Mouse (Mus musculus) forebrain, embryonic 14.5 days (tissue): ENCODE results near the gene Sft2d1. TPM values are rescaled to one million over a fixed set of nuclear protein-coding genes. Genes with fewer than 3 reads are reported as not detected.
"Not testable (repeated sequence)": the region's sequence is repeated elsewhere in the genome, so short reads cannot be mapped to it uniquely, and the experiment has no call there.

Experiments
- ATAC-seq: fragments of 200-750 bp; cut with Nextera tagmentation; 2 replicates; pipeline ENCODE4 v1.8.0; 2017; ENCODE audit warnings: mild to moderate bottlenecking, moderate library complexity
- DNase-seq: peaks from one replicate; pipeline ENCODE4 v3.0.0-alpha.2; 2015; ENCODE audit warnings: low spot score
- H3K27ac ChIP-seq: fragments of 300-500 bp; sonication (generic); 2 replicates; pipeline ENCODE4 v1.5.1; 2014; ENCODE audit warnings: low read depth, mild to moderate bottlenecking, control low read depth, low read length, moderate library complexity
- H3K27me3 ChIP-seq: fragments of 300-500 bp; sonication (generic); replicated peaks from 2 replicates; pipeline ENCODE4 v1.6.1; 2014; ENCODE audit warnings: low read length, control low read depth, mixed read lengths; ENCODE audit not compliant: control insufficient read depth, insufficient read depth
- H3K36me3 ChIP-seq: fragments of 300-500 bp; sonication (generic); 2 replicates; pipeline ENCODE4 v1.6.1; 2014; ENCODE audit warnings: low read length, control low read depth; ENCODE audit not compliant: control insufficient read depth, insufficient read depth
- H3K4me1 ChIP-seq: fragments of 300-500 bp; sonication (generic); 2 replicates; pipeline ENCODE4 v1.6.1; 2014; ENCODE audit warnings: antibody characterized with exemption, low read length, control low read depth; ENCODE audit not compliant: control insufficient read depth, insufficient read depth
- H3K4me2 ChIP-seq: fragments of 300-500 bp; sonication (generic); 2 replicates; pipeline ENCODE4 v1.6.1; 2014; ENCODE audit warnings: mild to moderate bottlenecking, control low read depth, low read length
- H3K4me3 ChIP-seq: fragments of 300-500 bp; sonication (generic); 2 replicates; pipeline ENCODE4 v1.5.1; 2014; ENCODE audit warnings: low read depth, low read length, control low read depth
- H3K9ac ChIP-seq: fragments of 300-500 bp; sonication (generic); 2 replicates; pipeline ENCODE4 v1.6.1; 2014; ENCODE audit warnings: mild to moderate bottlenecking, low read length, control low read depth, moderate library complexity
- H3K9me3 ChIP-seq: fragments of 300-500 bp; sonication (generic); replicated peaks from 2 replicates; pipeline ENCODE4 v1.6.1; 2016; ENCODE audit warnings: low read length, control low read depth, mixed read lengths; ENCODE audit not compliant: control insufficient read depth
- WGBS: fragments of 180-500 bp; shearing (Covaris S2); extraction: QIAGEN DNeasy Blood & Tissue Kit; methylation state at CpG from one replicate; pipeline ENCODE4 v1.1.7; 2014; 5-methylcytosine and 5-hydroxymethylcytosine counted together
- polyA plus RNA-seq: library from polyadenylated mRNA; unstranded; fragments of >200 nt; fragmentation: Nextera tagmentation; extraction: Ambion mirVana; gene quantifications from 2 replicates; pipeline ENCODE4 v1.2.1, GENCODE M21; 2014

Gene Sft2d1
- polyA plus RNA-seq, 1 experiment from 2014 or later: 159 TPM

DNA sequence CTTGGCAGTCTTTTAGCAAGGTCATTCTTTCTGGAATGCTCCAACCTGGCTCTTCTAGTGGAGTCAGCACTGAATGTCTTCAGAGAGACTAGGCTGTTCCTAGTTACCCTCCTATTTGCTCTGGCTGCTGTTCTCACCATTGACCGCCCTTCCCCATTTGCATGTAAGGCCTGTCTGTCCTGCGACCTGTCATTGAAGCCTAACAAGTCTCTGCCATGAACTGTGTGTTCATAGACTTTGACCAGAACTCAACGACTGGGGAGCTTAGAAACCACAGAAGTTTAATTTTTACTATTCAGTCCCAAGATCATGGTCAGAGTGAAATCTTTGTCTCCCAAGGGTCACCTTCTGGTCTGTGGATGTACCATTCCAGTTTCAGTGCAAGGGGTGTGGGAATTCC lies 3.1 kb downstream of the Sft2d1 start:
- H3K4me3 ChIP-seq: no peak overlapping the region
- WGBS: 90% methylated on average over 3 of the region's 3 CpGs
- H3K4me2 ChIP-seq: no peak overlapping the region
- no peaks in the 10 kb centered on the region for H3K9me3 ChIP-seq
- ATAC-seq (no peak), DNase-seq (no peak)
- no peak overlapping the region for H3K9ac ChIP-seq
- no peaks in the 10 kb centered on the region for H3K36me3 ChIP-seq
- peaks cover 10% of the 10 kb centered on the region for H3K4me1 ChIP-seq
- no peak overlapping the region for H3K27ac ChIP-seq
- H3K27me3 ChIP-seq: no peaks in the 10 kb centered on the region

GRCm38 (mm10) chr17:8316251-8316650 lies 5.3 kb downstream of the Sft2d1 start:
- H3K4me1 ChIP-seq: peaks cover 10% of the 10 kb centered on the region
- no peak overlapping the region for H3K4me3 ChIP-seq
- H3K9ac ChIP-seq: no peak overlapping the region
- no peak overlapping the region for H3K4me2 ChIP-seq
- DNase-seq: peak; percentile 28
- 0 out of 2 replicates have a peak, but pooled peaks have one; percentile 26 for ATAC-seq
- WGBS: 88% methylated on average over 1 of the region's 1 CpGs
- no peaks in the 10 kb centered on the region for H3K9me3 ChIP-seq
- no peaks in the 10 kb centered on the region for H3K27me3 ChIP-seq
- H3K27ac ChIP-seq: no peak overlapping the region
- H3K36me3 ChIP-seq: peaks cover 4% of the 10 kb centered on the region; the same call in 1 of the 2 replicates

DNA sequence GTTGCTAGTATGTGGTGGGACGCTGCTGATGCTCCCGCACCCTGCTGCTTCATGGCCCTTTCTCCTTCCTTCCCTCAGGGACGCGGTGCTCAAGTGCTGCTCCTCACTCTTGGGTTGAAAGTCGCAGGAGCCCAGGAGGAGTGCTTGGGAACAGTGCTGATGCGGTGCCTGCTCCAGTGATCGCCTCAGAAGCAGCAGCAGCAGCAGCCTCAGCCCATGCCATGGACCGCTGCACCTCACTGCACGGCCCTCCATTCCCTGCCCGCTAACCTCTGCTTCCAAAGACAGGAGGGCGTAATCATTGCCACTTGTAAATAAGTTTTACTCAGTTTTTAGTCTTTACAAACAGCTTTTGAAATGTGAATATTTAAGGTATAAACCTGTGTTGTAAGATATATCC lies 16.0 kb downstream of the Sft2d1 start:
- H3K9ac ChIP-seq, H3K27me3 ChIP-seq, H3K4me3 ChIP-seq, H3K4me1 ChIP-seq, DNase-seq, H3K27ac ChIP-seq, H3K4me2 ChIP-seq, H3K9me3 ChIP-seq, ATAC-seq: not testable (repeated sequence)
- peaks cover 23% of the 10 kb centered on the region for H3K36me3 ChIP-seq
- 81% methylated on average over 9 of the region's 11 CpGs for WGBS

DNA sequence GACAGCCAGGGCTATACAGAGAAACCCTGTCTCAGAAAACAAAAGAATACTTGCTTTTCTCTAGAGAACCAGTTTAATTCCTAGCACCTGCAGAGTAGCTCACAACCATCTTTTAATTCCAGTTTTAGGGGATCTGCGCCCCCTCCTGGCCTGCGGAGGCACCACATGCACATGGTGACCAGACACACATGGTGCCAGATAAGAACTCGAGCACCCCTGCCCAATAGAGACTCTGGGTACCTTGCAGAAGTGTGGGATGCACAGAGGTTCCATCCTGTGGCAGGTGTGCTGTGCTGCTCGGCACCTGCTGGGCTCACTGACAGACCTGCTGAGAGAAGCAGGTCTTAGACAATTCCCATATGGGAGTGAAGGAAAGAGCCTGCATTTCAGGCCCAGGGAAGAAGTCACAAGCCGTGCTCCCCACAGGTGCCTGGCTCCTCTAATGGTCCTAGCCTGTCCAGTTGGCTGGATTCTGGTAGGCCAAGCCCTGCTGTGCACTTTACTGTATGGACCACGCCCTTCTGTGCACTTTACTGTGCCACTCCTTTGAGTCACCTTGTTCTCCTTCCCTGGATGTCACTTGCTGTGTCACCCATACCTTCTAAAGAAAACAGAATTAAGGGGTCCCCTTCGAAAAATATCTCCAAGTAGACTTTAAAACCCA lies 17.7 kb downstream of the Sft2d1 start:
- H3K27ac ChIP-seq: no peak overlapping the region
- 72% methylated on average over 7 of the region's 7 CpGs for WGBS
- H3K4me2 ChIP-seq: no peak overlapping the region
- H3K4me3 ChIP-seq: no peak overlapping the region
- H3K4me1 ChIP-seq: no peaks in the 10 kb centered on the region
- DNase-seq: no peak
- H3K9ac ChIP-seq: no peak overlapping the region
- H3K36me3 ChIP-seq: peaks cover 14% of the 10 kb centered on the region
- H3K27me3 ChIP-seq: no peaks in the 10 kb centered on the region
- ATAC-seq: 0 out of 2 replicates have a peak, but pooled peaks have one; percentile 29
- no peaks in the 10 kb centered on the region for H3K9me3 ChIP-seq

- H3K27ac ChIP-seq: no peak overlapping the region
- peaks cover 8% of the 10 kb centered on the region; the same call in 1 of the 2 replicates for H3K36me3 ChIP-seq
- no peaks in the 10 kb centered on the region for H3K9me3 ChIP-seq
- H3K4me3 ChIP-seq: no peak overlapping the region
- 74% methylated on average over 5 of the region's 5 CpGs for WGBS
- H3K4me2 ChIP-seq: no peak overlapping the region
- no peaks in the 10 kb centered on the region for H3K27me3 ChIP-seq
- no peak for ATAC-seq
- H3K4me1 ChIP-seq: no peaks in the 10 kb centered on the region
- H3K9ac ChIP-seq: no peak overlapping the region
- no peak for DNase-seq
Observed at GRCm38 (mm10) chr17:8330602-8331001, 19.7 kb downstream of the Sft2d1 start.

DNA sequence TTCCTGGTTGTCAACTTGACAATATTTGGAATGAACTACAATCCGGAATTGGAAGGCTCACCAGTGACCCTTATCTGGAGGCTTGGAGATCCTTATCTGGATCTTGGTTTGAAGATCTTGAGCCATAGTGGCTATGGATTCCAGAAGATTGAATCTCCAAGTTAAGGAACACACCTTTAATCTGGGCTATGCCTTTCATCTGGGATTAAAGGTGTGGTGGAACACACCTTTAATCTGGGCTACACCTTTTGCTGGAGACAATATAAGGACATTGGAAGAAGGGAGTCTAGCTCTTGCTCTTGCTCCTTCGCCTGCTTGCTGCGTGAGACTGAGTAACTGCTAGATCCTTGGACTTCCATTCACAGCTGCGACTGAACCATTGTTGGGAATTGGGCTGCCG lies 26.3 kb downstream of the Sft2d1 start, which contains the start of gene Prr18:
Prr18 (plus strand) TSS at position 301 of the 400 bp plus-strand sequence.
- not testable (repeated sequence) for H3K27me3 ChIP-seq, H3K4me2 ChIP-seq, H3K4me3 ChIP-seq, H3K9me3 ChIP-seq, H3K27ac ChIP-seq, DNase-seq, ATAC-seq, H3K9ac ChIP-seq, H3K36me3 ChIP-seq
- WGBS: no CpG with 5 or more reads among the region's 5 CpGs
- peaks cover 12% of the 10 kb centered on the region for H3K4me1 ChIP-seq

- H3K36me3 ChIP-seq: no peaks in the 10 kb centered on the region
- DNase-seq: peak; percentile 57
- peak overlapping the region; percentile 86 for H3K27ac ChIP-seq
- peaks cover 5% of the 10 kb centered on the region; the same call in 1 of the 2 replicates for H3K27me3 ChIP-seq
- H3K4me3 ChIP-seq: peak overlapping the region; percentile 61
- no peak for ATAC-seq
- 6% methylated on average over 8 of the region's 8 CpGs for WGBS
- H3K9me3 ChIP-seq: no peaks in the 10 kb centered on the region
- H3K4me2 ChIP-seq: peak overlapping the region; percentile 97
- H3K9ac ChIP-seq: peak overlapping the region; percentile 89
- H3K4me1 ChIP-seq: peaks cover 14% of the 10 kb centered on the region
Observed at GRCm38 (mm10) chr17:8339666-8340374, 28.9 kb downstream of the Sft2d1 start.

DNA sequence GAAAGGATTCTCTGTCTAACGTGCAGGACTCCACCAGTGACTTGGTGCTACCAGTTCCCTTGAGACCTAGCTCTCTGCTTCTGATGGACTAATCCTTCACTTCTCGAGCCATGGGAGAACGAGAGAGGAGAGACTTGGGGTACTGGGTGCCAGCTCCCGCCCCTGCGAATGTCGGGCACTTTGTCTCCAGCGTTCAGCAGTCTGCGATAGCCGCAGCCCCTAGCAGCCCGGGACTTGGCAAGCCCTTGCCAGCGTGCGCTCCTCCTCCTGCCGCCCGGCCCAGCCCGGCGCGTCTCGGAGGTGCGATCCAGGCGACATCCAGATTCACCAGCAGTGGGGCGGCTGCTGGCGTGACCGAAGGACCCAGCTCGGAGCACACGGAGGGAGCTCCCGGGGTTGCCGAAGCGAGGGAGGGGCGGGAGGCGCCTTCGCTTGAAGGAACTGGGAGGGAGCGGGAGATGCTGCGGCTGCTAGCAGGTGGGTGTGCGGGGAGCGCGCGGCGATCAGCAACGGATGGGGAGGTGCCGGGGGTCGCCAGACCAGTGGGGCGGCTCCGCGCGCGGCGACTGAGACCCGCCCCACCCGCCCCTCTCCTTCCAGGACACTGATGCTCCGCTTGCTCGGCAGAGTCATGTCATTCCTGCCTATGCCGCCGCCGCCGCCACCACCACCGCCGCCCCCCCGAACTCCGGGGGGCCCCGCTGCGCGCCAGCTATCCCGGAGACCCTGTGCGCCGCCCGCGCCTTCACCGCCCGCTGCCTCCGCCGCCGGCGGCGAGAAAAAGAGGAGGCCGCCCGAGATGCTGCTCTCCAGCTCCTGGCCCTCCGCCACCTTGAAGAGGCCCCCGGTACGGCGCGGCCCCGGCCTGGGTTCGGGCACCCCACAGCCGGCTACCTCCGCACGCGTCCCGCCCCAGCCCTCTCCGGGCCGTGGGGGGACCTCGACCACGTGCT lies 29.8 kb downstream of the Sft2d1 start:
- H3K27me3 ChIP-seq: peaks cover 5% of the 10 kb centered on the region; the same call in 1 of the 2 replicates
- under 1% methylated on average over 60 of the region's 92 CpGs for WGBS
- peak; percentile 76 for DNase-seq

More for the DNA sequence above, 29.8 kb downstream of the Sft2d1 start:
- peak; percentile 80 for ATAC-seq
- H3K36me3 ChIP-seq: no peaks in the 10 kb centered on the region
- H3K9me3 ChIP-seq: no peaks in the 10 kb centered on the region
- H3K4me3 ChIP-seq: peak overlapping the region; percentile 61
- peak overlapping the region; percentile 89 for H3K9ac ChIP-seq
- H3K27ac ChIP-seq: peak overlapping the region; percentile 86
- peaks cover 14% of the 10 kb centered on the region for H3K4me1 ChIP-seq
- peak overlapping the region; percentile 97 for H3K4me2 ChIP-seq
